Mouse (Mus musculus) intestine, embryonic 16.5 days (tissue): ENCODE measurements around the gene Iltifb. TPM values are rescaled to one million over a fixed set of nuclear protein-coding genes. Genes with fewer than 3 reads are reported as not detected.
"Not testable (repeated sequence)": the region's sequence is repeated elsewhere in the genome, so short reads cannot be mapped to it uniquely, and the experiment has no call there.

Experiments
- ATAC-seq: fragments of 200-750 bp; cut with Nextera tagmentation; 2 replicates; pipeline ENCODE4 v1.8.0; 2017; ENCODE audit warnings: moderate TSS enrichment, moderate library complexity
- H3K27ac ChIP-seq: fragments of 300-500 bp; sonication (generic); 2 replicates; pipeline ENCODE4 v1.5.1; 2014; ENCODE audit warnings: mild to moderate bottlenecking, low read length
- H3K27me3 ChIP-seq: fragments of 300-500 bp; sonication (generic); replicated peaks from 2 replicates; pipeline ENCODE4 v1.6.1; 2014; ENCODE audit warnings: low read length, control low read depth, mixed read lengths; ENCODE audit not compliant: control insufficient read depth, insufficient read depth
- H3K36me3 ChIP-seq: fragments of 300-500 bp; sonication (generic); 2 replicates; pipeline ENCODE4 v1.6.1; 2014; ENCODE audit warnings: low read length, control low read depth; ENCODE audit not compliant: control insufficient read depth, insufficient read depth
- H3K4me1 ChIP-seq: fragments of 300-500 bp; sonication (generic); 2 replicates; pipeline ENCODE4 v1.6.1; 2014; ENCODE audit warnings: low read length, control low read depth, mixed read lengths; ENCODE audit not compliant: control insufficient read depth, insufficient read depth
- H3K4me2 ChIP-seq: fragments of 300-500 bp; sonication (generic); 2 replicates; pipeline ENCODE4 v1.6.1; 2014; ENCODE audit warnings: low read depth, low read length, control low read depth
- H3K4me3 ChIP-seq: fragments of 300-500 bp; sonication (generic); 2 replicates; pipeline ENCODE4 v1.5.1; 2014; ENCODE audit warnings: mild to moderate bottlenecking, low read length
- H3K9ac ChIP-seq: fragments of 300-500 bp; sonication (generic); 2 replicates; pipeline ENCODE4 v1.6.1; 2014; ENCODE audit warnings: low read depth, low read length
- H3K9me3 ChIP-seq: fragments of 300-500 bp; sonication (generic); 2 replicates; pipeline ENCODE4 v1.6.1; 2016; ENCODE audit warnings: low read length, control low read depth; ENCODE audit not compliant: control insufficient read depth
- WGBS: fragments of 180-500 bp; shearing (Covaris S2); extraction: QIAGEN DNeasy Blood & Tissue Kit; methylation state at CpG from one replicate; pipeline ENCODE4 v1.1.7; 2014; 5-methylcytosine and 5-hydroxymethylcytosine counted together
- polyA plus RNA-seq: library from polyadenylated mRNA; unstranded; fragments of >200 nt; fragmentation: Nextera tagmentation; extraction: Ambion mirVana; gene quantifications from 2 replicates; pipeline ENCODE4 v1.2.1, GENCODE M21; 2015

Gene Iltifb
- polyA plus RNA-seq, 1 experiment from 2014 or later, result not detected

DNA sequence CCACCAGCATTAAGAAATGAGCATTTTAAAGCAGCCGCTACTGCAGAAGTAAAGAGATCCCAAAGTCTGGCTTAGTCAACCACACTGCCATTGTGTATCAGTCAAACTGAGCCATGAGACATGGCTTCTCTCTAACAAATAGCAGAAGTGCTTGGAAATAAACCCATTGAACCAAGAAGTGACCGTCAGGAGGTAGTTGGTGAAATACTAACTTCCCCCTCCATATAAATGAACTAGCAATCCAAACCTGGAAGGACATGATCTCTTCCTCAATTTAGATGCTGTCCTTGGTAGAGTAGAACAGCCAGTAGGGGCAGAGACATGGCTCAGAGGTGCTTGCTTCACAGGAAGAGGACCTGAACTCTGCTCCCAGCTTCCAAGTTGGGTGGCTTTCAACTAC is 23.4 kb downstream of the Iltifb start:
- no CpG with 5 or more reads among the region's 2 CpGs for WGBS
- not testable (repeated sequence) for H3K27me3 ChIP-seq, H3K36me3 ChIP-seq, ATAC-seq, H3K9me3 ChIP-seq, H3K9ac ChIP-seq, H3K4me2 ChIP-seq, H3K27ac ChIP-seq, H3K4me3 ChIP-seq, H3K4me1 ChIP-seq

DNA sequence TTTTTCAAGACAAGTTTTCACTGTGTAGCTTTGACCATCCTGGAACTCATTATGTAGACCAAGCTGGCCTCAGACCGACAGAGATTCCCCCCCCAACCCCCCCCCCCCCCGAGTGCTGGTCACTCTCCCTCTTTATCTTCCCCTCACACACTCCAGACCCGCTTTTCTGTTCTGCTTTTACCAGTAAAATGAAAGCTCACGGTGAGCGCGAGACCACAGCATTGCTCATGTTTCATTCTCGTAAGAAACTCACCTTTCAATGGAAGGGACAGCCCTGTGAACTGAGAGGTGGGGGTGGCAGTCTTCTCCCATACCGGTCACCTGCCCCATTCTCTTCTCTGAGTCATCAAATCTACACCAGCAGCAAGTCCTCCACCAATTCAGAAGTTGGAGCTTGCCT is 26.0 kb downstream of the Iltifb start:
- not testable (repeated sequence) for H3K9me3 ChIP-seq, H3K9ac ChIP-seq, ATAC-seq, H3K27ac ChIP-seq, H3K4me3 ChIP-seq, H3K4me2 ChIP-seq, H3K4me1 ChIP-seq, H3K36me3 ChIP-seq, H3K27me3 ChIP-seq
- WGBS, result no CpG with 5 or more reads among the region's 8 CpGs

DNA sequence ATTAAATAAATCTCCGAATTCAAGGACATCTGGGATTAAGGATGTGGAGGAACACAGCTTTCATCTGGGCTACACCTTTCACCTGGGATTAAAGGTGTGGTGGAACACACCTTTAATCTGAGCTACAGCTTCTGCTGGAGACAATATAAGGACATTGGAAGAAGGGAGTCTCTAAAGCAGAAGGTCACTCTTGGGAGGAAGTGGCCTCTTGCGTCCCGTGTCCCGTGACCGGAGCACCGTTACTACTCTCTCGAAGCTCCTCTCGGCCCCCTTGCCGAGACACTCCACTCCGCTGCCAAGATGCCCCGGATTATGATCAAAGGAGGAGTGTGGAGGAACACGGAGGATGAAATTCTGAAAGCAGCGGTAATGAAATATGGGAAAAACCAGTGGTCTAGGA is 36.5 kb downstream of the Iltifb start, which contains the start of gene Gm32802:
Gene Gm32802, plus strand, starts transcription at position 301 of the 400 bp plus-strand sequence.
- not testable (repeated sequence) for H3K27me3 ChIP-seq, H3K9me3 ChIP-seq, H3K27ac ChIP-seq, H3K4me3 ChIP-seq, H3K36me3 ChIP-seq, H3K4me2 ChIP-seq, H3K4me1 ChIP-seq, ATAC-seq, H3K9ac ChIP-seq
- WGBS, result no CpG with 5 or more reads among the region's 13 CpGs

DNA sequence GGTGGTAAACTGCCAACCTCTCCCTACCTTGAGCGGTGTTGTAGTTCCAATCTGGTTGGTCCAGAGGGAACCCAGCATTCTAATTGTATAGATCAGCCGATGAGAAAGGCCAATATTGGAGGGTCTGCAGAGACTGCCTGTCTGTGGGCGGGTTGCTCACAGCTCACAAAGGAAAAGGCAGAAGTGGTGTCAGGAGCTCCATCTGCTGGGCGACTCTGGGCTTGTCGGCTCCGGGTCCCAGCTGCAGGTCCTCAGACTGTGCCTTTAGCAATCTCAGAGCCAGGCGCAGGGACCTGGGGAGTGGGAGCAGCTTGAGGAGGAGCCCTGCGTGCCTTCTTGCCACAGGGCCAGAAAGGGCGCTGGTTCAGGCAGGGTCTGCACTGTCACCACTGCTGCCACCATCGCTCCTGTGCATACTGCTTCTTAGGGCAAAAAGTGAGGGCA is 44.0 kb downstream of the Iltifb start:
- Histone ChIP-seq H3K9ac (no peak overlapping the region), H3K27ac (no peak overlapping the region), H3K4me1 (no peaks in the 10 kb centered on the region), H3K9me3 (no peaks in the 10 kb centered on the region), H3K27me3 (no peaks in the 10 kb centered on the region), H3K4me3 (no peak overlapping the region), H3K36me3 (no peaks in the 10 kb centered on the region), H3K4me2 (no peak overlapping the region)
- ATAC-seq, result no peak
- 36% methylated on average over 10 of the region's 10 CpGs for WGBS

DNA sequence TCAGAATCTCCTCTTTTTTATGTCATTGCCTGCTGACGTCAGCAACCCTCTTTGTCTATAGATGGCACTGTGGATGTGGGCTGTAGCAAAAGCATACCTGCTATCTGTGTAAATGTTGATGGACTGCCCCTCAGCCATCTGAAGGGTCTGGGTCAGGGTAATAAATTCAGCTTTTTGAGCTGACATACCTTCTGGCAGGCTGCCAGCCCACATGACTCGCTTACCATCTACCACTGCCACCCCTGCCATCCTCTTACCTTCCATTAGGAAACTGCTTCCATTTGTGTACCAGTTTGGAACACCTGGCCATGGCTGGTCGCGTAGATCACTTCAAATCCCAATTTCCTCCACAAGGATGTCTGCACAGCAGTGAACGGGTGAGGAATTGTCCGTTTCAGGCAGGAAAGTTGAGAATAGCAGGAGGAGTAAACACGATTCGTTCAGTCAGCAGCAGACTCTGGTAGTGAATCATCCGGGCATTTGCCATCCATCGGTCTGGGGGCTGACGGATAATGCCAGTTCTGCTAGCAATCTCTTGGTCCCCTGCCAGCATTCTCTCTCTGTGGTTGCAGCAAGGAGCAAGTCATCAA is 45.7 kb downstream of the Iltifb start:
- not testable (repeated sequence) for ATAC-seq, H3K4me2 ChIP-seq, H3K27ac ChIP-seq, H3K4me3 ChIP-seq, H3K4me1 ChIP-seq, H3K36me3 ChIP-seq, H3K9me3 ChIP-seq, H3K27me3 ChIP-seq, H3K9ac ChIP-seq
- WGBS, result 61% methylated on average over 11 of the region's 11 CpGs

DNA sequence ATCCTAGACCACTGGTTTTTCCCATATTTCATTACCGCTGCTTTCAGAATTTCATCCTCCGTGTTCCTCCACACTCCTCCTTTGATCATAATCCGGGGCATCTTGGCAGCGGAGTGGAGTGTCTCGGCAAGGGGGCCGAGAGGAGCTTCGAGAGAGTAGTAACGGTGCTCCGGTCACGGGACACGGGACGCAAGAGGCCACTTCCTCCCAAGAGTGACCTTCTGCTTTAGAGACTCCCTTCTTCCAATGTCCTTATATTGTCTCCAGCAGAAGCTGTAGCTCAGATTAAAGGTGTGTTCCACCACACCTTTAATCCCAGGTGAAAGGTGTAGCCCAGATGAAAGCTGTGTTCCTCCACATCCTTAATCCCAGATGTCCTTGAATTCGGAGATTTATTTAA is 54.2 kb downstream of the Iltifb start, which contains the start of gene Gm32717:
Gene Gm32717, minus strand, starts transcription at position 101 of the 400 bp plus-strand sequence.
- H3K27ac ChIP-seq, H3K9ac ChIP-seq, ATAC-seq, H3K4me1 ChIP-seq, H3K27me3 ChIP-seq, H3K36me3 ChIP-seq, H3K4me2 ChIP-seq, H3K4me3 ChIP-seq, H3K9me3 ChIP-seq: not testable (repeated sequence)
- no CpG with 5 or more reads among the region's 13 CpGs for WGBS

Other genes with a start within 250 kb of the Iltifb start
- 13.0 and 13.9 TPM in 2 replicates for gene Mdm1, start 153.2 kb downstream of the Iltifb start, polyA plus RNA-seq
- not detected in 2 replicates for gene Il22, start 90.1 kb downstream of the Iltifb start, polyA plus RNA-seq
- not detected in 2 replicates for gene Gm32717, start 54.3 kb downstream of the Iltifb start, polyA plus RNA-seq
- gene Gm32802, start 36.4 kb downstream of the Iltifb start, polyA plus RNA-seq, result not detected in 2 replicates
- gene Gm9040, start 31.9 kb upstream of the Iltifb start, polyA plus RNA-seq, result not detected in 2 replicates
- gene Gm9044, start 37.4 kb upstream of the Iltifb start, polyA plus RNA-seq, result not detected in 2 replicates
- 0.06 TPM in 1 of 2 replicates, not detected in the other for gene Gm9045, start 42.8 kb upstream of the Iltifb start, polyA plus RNA-seq
- not detected in 2 replicates for gene Gm9046, start 48.2 kb upstream of the Iltifb start, polyA plus RNA-seq
- not detected in 2 replicates for gene Gm9048, start 53.6 kb upstream of the Iltifb start, polyA plus RNA-seq
- gene Gm9049, start 59.1 kb upstream of the Iltifb start, polyA plus RNA-seq, result 0.06 TPM in 1 of 2 replicates, not detected in the other
- not detected in 2 replicates for gene Ifng, start 146.0 kb upstream of the Iltifb start, polyA plus RNA-seq